Mouse (Mus musculus) CH12.LX (cell line): ENCODE measurements at regions not wholly inside any gene's neighbourhood (a gene's known extent, or its start where the extent isn't known, plus 50 kb on each side); places are given as distances from the start of the nearest gene placed in this dataset.

Experiments used
- DNase-seq: peaks from one replicate; pipeline ENCODE4 v3.0.0-alpha.2; 2013; ENCODE audit errors: extremely low read depth
- H3K27ac ChIP-seq: 2 replicates; pipeline ENCODE4 v1.5.1; 2012; ENCODE audit warnings: low read depth, mild to moderate bottlenecking, control low read depth, moderate library complexity; ENCODE audit not compliant: insufficient read depth
- H3K27me3 ChIP-seq: replicated peaks from 2 replicates; pipeline ENCODE3; 2012; ENCODE audit warnings: inconsistent platforms
- H3K36me3 ChIP-seq, 2 experiments: replicated peaks in 1 of 2; 2 replicates each; pipeline versions ENCODE3 to v1.6.1; 2012; ENCODE audit warnings: inconsistent platforms in 1 of 2, low read length in 1 of 2, mild to moderate bottlenecking in 1 of 2, mixed read lengths in 1 of 2, moderate library complexity in 1 of 2; ENCODE audit not compliant: control insufficient read depth in 1 of 2, insufficient read depth in 1 of 2
- H3K4me1 ChIP-seq, 2 experiments: 2 replicates each; pipeline ENCODE4 v1.6.1; 2012; ENCODE audit warnings: inconsistent platforms in 1 of 2, moderate library complexity in 1 of 2; ENCODE audit not compliant: insufficient read depth in 2 of 2, control insufficient read depth in 1 of 2
- H3K4me2 ChIP-seq: 2 replicates; pipeline ENCODE4 v1.6.1; 2012; ENCODE audit warnings: low read depth, mild to moderate bottlenecking, control low read depth; ENCODE audit not compliant: poor library complexity, insufficient read depth, severe bottlenecking
- H3K4me3 ChIP-seq, 3 experiments: fragments of 150-350 bp in 1 of 3; sonication (generic) in 1 of 3; replicated peaks in 1 of 3; 2 replicates each; pipeline versions ENCODE3 to v1.5.1; 2011 to 2012; ENCODE audit warnings: low read depth in 2 of 3, low read length in 2 of 3, mild to moderate bottlenecking in 2 of 3, moderate library complexity in 2 of 3, control low read depth in 1 of 3, improper control_type of control experiment in 1 of 3, inconsistent platforms in 1 of 3, mixed read lengths in 1 of 3; ENCODE audit not compliant: poor library complexity in 1 of 3
- H3K79me2 ChIP-seq: replicated peaks from 2 replicates; pipeline ENCODE4 v1.6.1; 2012; ENCODE audit warnings: mild to moderate bottlenecking, moderate library complexity; ENCODE audit not compliant: control insufficient read depth, poor library complexity, insufficient read depth, severe bottlenecking; ENCODE audit errors: extremely low read depth
- H3K9ac ChIP-seq: 2 replicates; pipeline ENCODE4 v1.6.1; 2012; ENCODE audit warnings: low read depth, mild to moderate bottlenecking, control low read depth, moderate library complexity; ENCODE audit not compliant: insufficient read depth
- H3K9me3 ChIP-seq: replicated peaks from 2 replicates; pipeline ENCODE3; 2012; ENCODE audit warnings: low read length, inconsistent platforms, mixed read lengths
- BHLHE40 ChIP-seq: IDR thresholded peaks from 2 replicates; pipeline ENCODE4 v1.6.1; 2011; ENCODE audit warnings: mild to moderate bottlenecking, low read depth, low read length, improper control_type of control experiment
- CHD1 ChIP-seq: IDR thresholded peaks from 2 replicates; pipeline ENCODE4 v1.6.1; 2012; ENCODE audit warnings: low read depth, low read length, improper control_type of control experiment, inconsistent platforms
- CHD2 ChIP-seq: IDR thresholded peaks from 2 replicates; pipeline ENCODE4 v1.6.1; 2011; ENCODE audit warnings: low read length, improper control_type of control experiment
- CTCF ChIP-seq, 2 experiments: IDR thresholded peaks in 1 of 2; conservative IDR thresholded peaks in 1 of 2; 2 replicates each; pipeline ENCODE4 v1.5.1; 2011 to 2012; ENCODE audit warnings: low read depth in 2 of 2, low read length in 2 of 2, improper control_type of control experiment in 1 of 2, inconsistent platforms in 1 of 2, mild to moderate bottlenecking in 1 of 2, moderate library complexity in 1 of 2
- E2F4 ChIP-seq: IDR thresholded peaks from 2 replicates; pipeline ENCODE4 v1.6.1; 2011; ENCODE audit warnings: low read depth, low read length, improper control_type of control experiment; ENCODE audit not compliant: insufficient replicate concordance
- ELF1 ChIP-seq: IDR thresholded peaks from 2 replicates; pipeline ENCODE4 v1.6.1; 2014; ENCODE audit warnings: low read depth, mild to moderate bottlenecking, inconsistent platforms, low read length, improper control_type of control experiment
- EP300 ChIP-seq: IDR thresholded peaks from 2 replicates; pipeline ENCODE4 v1.6.1; 2011; ENCODE audit warnings: low read length, improper control_type of control experiment
- ETS1 ChIP-seq: conservative IDR thresholded peaks from 2 replicates; pipeline ENCODE4 v1.6.1; 2012; ENCODE audit warnings: low read depth, mild to moderate bottlenecking, inconsistent platforms, low read length, improper control_type of control experiment, moderate library complexity
- GABPA ChIP-seq: IDR thresholded peaks from 2 replicates; pipeline ENCODE4 v1.6.1; 2012; ENCODE audit warnings: low read depth, low read length, improper control_type of control experiment, inconsistent platforms; ENCODE audit not compliant: insufficient replicate concordance
- JUN ChIP-seq: IDR thresholded peaks from 2 replicates; pipeline ENCODE4 v1.6.1; 2011; ENCODE audit warnings: low read depth, mild to moderate bottlenecking, low read length, improper control_type of control experiment, moderate library complexity; ENCODE audit not compliant: insufficient read depth
- KAT2A ChIP-seq: IDR thresholded peaks from 2 replicates; pipeline ENCODE4 v1.6.1; 2012; ENCODE audit warnings: low read length, improper control_type of control experiment, inconsistent platforms; ENCODE audit not compliant: insufficient replicate concordance
- MAX ChIP-seq: IDR thresholded peaks from 2 replicates; pipeline ENCODE4 v1.6.1; 2011; ENCODE audit warnings: low read length, improper control_type of control experiment
- MEF2A ChIP-seq: IDR thresholded peaks from 2 replicates; pipeline ENCODE4 v1.6.1; 2014; ENCODE audit warnings: low read depth, mild to moderate bottlenecking, inconsistent platforms, low read length, improper control_type of control experiment, borderline replicate concordance
- MYC ChIP-seq: IDR thresholded peaks from 2 replicates; pipeline ENCODE4 v1.6.1; 2011; ENCODE audit warnings: low read depth, mild to moderate bottlenecking, improper control_type of control experiment, low read length
- NRF1 ChIP-seq: IDR thresholded peaks from 2 replicates; pipeline ENCODE4 v1.6.1; 2014; ENCODE audit warnings: low read depth, mild to moderate bottlenecking, inconsistent platforms, low read length, improper control_type of control experiment, moderate library complexity
- PAX5 ChIP-seq: IDR thresholded peaks from 2 replicates; pipeline ENCODE4 v1.6.1; 2012; ENCODE audit warnings: low read length, inconsistent platforms, mixed read lengths
- POLR2A ChIP-seq: IDR thresholded peaks from 2 replicates; pipeline ENCODE4 v1.6.1; 2011; ENCODE audit warnings: low read depth, mild to moderate bottlenecking, improper control_type of control experiment, low read length
- POLR2AphosphoS2 ChIP-seq: IDR thresholded peaks from 2 replicates; pipeline ENCODE4 v1.6.1; 2011; ENCODE audit warnings: low read depth, low read length, improper control_type of control experiment
- SIN3A ChIP-seq: IDR thresholded peaks from 2 replicates; pipeline ENCODE4 v1.6.1; 2012; ENCODE audit warnings: low read length, improper control_type of control experiment, inconsistent platforms
- TBP ChIP-seq: conservative IDR thresholded peaks from 2 replicates; pipeline ENCODE4 v1.6.1; 2011; ENCODE audit warnings: low read depth, low read length, improper control_type of control experiment
- UBTF ChIP-seq: IDR thresholded peaks from 2 replicates; pipeline ENCODE4 v1.6.1; 2012; ENCODE audit warnings: low read depth, mild to moderate bottlenecking, inconsistent platforms, low read length, improper control_type of control experiment, moderate library complexity
- USF2 ChIP-seq: conservative IDR thresholded peaks from 2 replicates; pipeline ENCODE4 v1.6.1; 2011; ENCODE audit warnings: low read depth, low read length, improper control_type of control experiment
- ZC3H11A ChIP-seq: IDR thresholded peaks from 2 replicates; pipeline ENCODE4 v1.6.1; 2012; ENCODE audit warnings: low read depth, mild to moderate bottlenecking, inconsistent platforms, low read length, improper control_type of control experiment
- ZMIZ1 ChIP-seq: IDR thresholded peaks from 2 replicates; pipeline ENCODE4 v1.6.1; 2012; ENCODE audit warnings: low read depth, mild to moderate bottlenecking, inconsistent platforms, low read length, improper control_type of control experiment
- dilution Hi-C: fragments of 300-500 bp; cut with MboI; formaldehyde crosslinking; loops from 2 replicates; pipeline ENCODE4 v1.14.3; 2020; ENCODE audit warnings: low sequenced_read_pairs; ENCODE audit not compliant: extremely low pct_unique_long_range_greater_than_20kb, extremely low pct_ligation_motif_present
- in situ Hi-C: fragments of 300-500 bp; cut with MboI; formaldehyde crosslinking; loops from 3 replicates; pipeline ENCODE4 v1.14.3; 2019; ENCODE audit warnings: low sequenced_read_pairs, low pct_ligation_motif_present, low pct_unique_long_range_greater_than_20kb, mixed read lengths

DNA sequence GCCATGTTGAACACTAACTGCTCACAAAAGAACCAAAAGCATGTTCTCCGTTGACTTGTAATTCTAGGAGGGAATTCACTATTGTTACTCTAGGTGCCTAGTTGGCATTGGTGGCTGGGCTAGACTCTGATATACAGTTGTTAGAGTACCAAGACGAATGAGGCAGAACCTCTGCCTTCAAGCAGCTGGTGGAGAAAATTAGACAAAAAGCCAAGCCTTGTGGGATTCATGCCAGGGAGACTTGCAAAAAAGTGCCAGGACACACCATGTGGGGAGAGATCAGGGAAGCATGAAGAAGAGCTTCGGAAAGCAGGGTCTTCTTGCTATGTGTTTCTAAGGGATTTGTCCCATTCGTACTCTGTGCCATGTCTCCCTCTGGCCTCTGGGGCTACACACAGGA is 97.2 kb upstream of the Ppp2r3a start:
- Histone ChIP-seq H3K4me2 (no peak overlapping the region), H3K9ac (no peak overlapping the region), H3K9me3 (peaks cover 22% of the 10 kb centered on the region), H3K27me3 (peaks cover 2% of the 10 kb centered on the region), H3K4me3 (no peak overlapping the region), H3K27ac (no peak overlapping the region), H3K79me2 (no peaks in the 10 kb centered on the region), H3K36me3 (no peaks in the 10 kb centered on the region), H3K4me1 (no peaks in the 10 kb centered on the region)
- dilution Hi-C loops (no loop called here), in situ Hi-C loops (no loop called here)
- no peak for TF ChIP-seq POLR2A
- no peak for TF ChIP-seq ZC3H11A
- TF ChIP-seq CHD1 = no peak
- no peak for TF ChIP-seq MEF2A
- no peak for TF ChIP-seq CHD2
- no peak for TF ChIP-seq BHLHE40
- no peak for TF ChIP-seq UBTF
- TF ChIP-seq E2F4 = no peak
- TF ChIP-seq ELF1 = no peak
- TF ChIP-seq GABPA = no peak
- no peak for TF ChIP-seq POLR2AphosphoS2
- no peak for TF ChIP-seq MYC
- TF ChIP-seq PAX5 = no peak
- no peak for TF ChIP-seq MAX
- TF ChIP-seq KAT2A = no peak
- TF ChIP-seq SIN3A = no peak
- no peak for TF ChIP-seq USF2
- TF ChIP-seq NRF1 = no peak
- DNase-seq = no peak

DNA sequence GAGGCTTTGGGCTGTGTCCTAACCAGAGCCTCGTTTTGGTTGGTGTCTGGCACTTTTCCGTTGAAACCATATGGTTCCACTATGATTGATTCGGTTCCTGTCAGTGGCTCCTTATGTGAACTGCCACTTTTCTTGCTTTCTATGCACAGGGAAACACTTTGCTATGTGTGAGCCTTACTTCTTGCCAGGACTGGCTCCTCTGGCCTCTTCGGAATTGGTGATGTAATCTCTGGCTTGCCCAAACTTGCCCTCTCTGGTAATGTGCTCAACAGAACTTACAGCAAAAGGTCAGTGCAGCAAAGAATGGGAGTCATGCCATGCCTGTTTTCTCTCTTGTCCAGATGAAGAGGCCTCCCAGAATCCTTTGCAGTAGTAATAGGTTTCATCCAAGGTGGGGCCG is 91.3 kb upstream of the Ppp2r3a start:
- no peak overlapping the region for H3K4me2 ChIP-seq

More for the DNA sequence above, 91.3 kb upstream of the Ppp2r3a start:
- dilution Hi-C loops (no loop called here), in situ Hi-C loops (no loop called here)
- no peak for DNase-seq
- H3K9me3 ChIP-seq = peaks cover 19% of the 10 kb centered on the region
- H3K9ac ChIP-seq = no peak overlapping the region
- no peak for TF ChIP-seq MEF2A
- TF ChIP-seq JUN = no peak
- TF ChIP-seq ZMIZ1 = no peak
- TF ChIP-seq CTCF (conservative IDR thresholded peaks at IDR 0.05 in 1 of 2, IDR thresholded peaks at IDR 0.05 in 1 of 2; ENCODE audit: low read depth in 2 of 2, low read length in 2 of 2) = no peak
- no peak for TF ChIP-seq ETS1
- TF ChIP-seq EP300 = no peak
- no peak for TF ChIP-seq TBP
- no peaks in the 10 kb centered on the region for H3K79me2 ChIP-seq
- H3K27me3 ChIP-seq = peaks cover 9% of the 10 kb centered on the region
- H3K36me3 ChIP-seq = no peaks in the 10 kb centered on the region
- H3K27ac ChIP-seq = no peak overlapping the region
- no peaks in the 10 kb centered on the region for H3K4me1 ChIP-seq
- no peak overlapping the region for H3K4me3 ChIP-seq
